Mouse (Mus musculus) spleen, postnatal 10 days (tissue): ENCODE results near the gene Cfap43.

Source experiments
- DNase-seq, 2 experiments: peaks; one replicate each; pipeline ENCODE4 v3.0.0; 2021 to 2022; ENCODE audit warnings: low spot score in 2 of 2

Gene Cfap43

DNA sequence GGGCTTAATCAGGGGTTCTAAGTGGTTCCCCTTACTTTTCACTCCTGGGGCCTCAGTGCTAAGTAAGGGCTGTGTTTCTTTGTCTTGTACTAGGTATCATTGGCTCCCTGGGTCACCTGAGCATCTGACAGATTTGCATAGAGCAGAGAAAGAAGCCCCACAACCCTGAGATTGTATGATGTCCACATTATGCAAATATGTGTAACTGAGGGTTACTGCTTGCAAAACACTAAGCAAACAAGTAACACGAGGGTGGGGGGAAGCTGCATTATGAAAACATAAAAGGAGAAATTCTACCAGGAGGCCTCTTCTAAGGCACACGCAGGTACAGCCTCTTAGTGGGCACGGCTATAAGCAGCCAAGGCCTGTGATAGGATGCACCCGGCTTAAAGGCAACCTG, 3.8 kb downstream of the Cfap43 start:
- DNase-seq = no peak

GRCm38 (mm10) chr19:47914191-47914590, 4.9 kb downstream of the Cfap43 start:
- no peak for DNase-seq

DNA sequence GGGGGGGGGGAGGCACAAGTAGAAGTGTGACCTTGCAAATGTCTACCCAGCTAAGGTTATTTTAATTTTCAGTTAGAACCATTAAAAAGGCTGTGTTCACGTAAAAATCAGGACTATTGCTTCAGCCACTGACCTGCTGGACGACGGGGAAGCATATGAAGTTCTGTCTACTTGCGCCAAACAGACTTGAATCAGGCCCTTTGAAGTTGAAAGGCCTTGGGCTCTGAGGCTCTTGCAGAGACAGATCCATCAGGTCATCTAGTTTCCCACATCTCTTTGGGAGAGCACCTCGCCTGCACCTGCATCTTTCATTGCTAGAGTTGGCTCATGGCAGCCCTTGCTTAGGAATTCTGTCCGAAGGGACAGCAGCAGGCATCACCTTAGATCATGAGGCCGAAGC, 5.7 kb downstream of the Cfap43 start:
- DNase-seq = no peak

- no peak for DNase-seq
These were observed 8.3 kb downstream of the Cfap43 start for GRCm38 (mm10) chr19:47910751-47911150.

- no peak for DNase-seq
These were observed 8.9 kb downstream of the Cfap43 start for GRCm38 (mm10) chr19:47910117-47910618.

GRCm38 (mm10) chr19:47909387-47910116, 9.5 kb downstream of the Cfap43 start:
- DNase-seq = no peak

- no peak for DNase-seq
These were observed 10.1 kb downstream of the Cfap43 start for GRCm38 (mm10) chr19:47908961-47909371.

- no peak for DNase-seq
These were observed 11.5 kb downstream of the Cfap43 start for GRCm38 (mm10) chr19:47907596-47907995.

DNA sequence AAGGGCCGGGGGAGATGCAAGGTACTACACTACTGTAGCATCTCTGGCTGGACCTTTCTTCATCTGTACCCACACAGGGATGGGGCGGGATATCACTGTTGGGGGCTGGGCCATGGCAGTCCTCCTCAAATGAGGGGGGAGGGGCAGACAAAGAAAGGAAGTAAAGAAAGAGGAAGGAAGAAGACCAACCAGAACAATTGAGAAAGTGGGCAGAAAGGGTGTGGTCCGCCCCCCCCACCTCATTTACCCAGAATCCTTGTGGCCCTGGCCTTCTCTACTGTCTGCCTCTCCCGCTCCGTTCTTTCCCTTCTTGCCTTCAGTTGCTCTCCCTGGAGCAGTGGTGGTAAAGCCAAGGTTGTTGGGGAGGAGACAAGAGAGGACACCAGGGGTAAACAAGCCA, 13.5 kb downstream of the Cfap43 start:
- peak in 1 of 2 experiments; percentile 43 for DNase-seq

DNA sequence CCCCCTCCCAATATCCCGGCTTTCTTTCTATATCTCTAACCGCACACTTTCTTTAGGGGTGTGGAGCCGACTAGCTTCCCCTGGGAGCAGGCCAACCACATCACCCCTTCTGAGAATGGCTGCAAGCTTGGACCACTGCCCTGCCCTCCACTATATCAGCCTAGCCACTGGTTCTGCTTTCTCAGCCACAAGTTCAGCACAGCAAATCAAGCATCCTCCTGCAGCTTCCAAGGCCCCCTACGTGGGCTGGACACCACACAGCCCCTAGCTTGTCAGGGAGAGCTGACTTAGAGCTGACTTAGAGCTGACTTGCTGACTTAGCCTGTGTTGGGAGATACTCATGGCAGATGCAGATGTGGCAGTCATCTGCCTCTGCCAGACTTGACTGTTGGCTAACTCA, 14.0 kb downstream of the Cfap43 start:
- DNase-seq = no peak

- DNase-seq = no peak
These were observed 15.4 kb downstream of the Cfap43 start for GRCm38 (mm10) chr19:47903679-47904078.

DNA sequence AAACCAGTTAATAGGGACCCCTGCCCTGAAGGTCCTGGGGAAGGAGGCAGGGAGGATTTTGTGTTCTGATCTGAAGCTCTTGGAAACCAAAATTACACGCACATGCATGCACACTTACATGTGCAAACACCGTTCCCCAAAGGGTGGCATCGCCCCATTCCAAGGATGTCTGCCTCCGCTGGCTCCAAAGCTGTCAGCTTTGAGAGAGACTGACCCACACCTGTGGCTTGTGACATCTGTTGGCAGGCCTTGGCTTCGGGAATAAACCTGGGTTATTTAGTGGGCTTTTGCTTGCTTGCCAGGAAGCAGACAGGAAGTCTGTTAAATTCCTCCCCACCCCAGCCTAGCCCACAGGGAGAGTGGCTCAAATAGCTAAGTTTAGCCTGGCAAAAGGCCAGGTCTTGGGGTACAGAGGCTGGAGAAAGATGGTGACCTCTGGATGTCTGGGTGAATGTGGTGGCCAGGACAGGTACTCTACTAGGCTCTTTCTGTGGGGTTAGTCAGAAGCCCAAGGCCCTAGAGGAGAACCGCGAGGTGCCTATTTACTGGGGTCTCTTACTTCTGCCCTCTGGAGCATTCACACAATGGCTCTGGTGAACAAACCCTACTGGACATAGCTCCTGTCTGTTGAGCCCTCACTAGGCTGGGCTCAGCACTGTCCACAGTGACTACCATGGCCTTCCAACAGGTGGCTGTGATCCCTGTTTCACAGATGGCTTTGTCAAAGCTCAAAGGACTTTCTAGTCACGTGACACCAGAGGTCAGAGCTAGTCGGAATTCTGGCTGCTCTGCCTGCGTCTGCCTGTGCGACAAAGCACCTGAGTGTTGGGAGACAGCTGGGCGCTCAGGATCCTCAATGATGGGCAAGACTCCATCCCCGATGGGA, 16.5 kb downstream of the Cfap43 start:
- DNase-seq = no peak

DNA sequence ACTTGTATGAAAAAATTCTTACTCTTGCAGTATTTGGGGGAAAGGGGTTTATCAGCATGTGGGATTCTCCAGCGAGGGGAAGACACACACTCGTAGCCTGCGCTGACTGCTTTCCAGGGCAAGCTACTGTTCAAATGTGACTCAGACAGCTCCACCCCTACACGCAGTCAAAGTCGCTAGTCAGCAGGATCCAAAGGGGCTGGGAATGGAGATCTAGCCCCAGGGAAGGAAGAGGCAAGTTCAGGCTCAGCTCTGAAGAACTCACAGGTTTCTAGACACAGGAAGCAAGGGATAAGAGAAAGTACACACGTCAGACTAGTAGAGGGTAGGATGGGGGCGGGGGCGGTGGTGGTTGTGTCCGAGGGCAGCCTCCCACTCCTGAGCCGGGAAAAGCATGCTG, 18.5 kb downstream of the Cfap43 start:
- no peak for DNase-seq

- peak in 1 of 2 experiments; percentile 55 for DNase-seq
These were observed 19.1 kb downstream of the Cfap43 start for GRCm38 (mm10) chr19:47900012-47900411.

DNA sequence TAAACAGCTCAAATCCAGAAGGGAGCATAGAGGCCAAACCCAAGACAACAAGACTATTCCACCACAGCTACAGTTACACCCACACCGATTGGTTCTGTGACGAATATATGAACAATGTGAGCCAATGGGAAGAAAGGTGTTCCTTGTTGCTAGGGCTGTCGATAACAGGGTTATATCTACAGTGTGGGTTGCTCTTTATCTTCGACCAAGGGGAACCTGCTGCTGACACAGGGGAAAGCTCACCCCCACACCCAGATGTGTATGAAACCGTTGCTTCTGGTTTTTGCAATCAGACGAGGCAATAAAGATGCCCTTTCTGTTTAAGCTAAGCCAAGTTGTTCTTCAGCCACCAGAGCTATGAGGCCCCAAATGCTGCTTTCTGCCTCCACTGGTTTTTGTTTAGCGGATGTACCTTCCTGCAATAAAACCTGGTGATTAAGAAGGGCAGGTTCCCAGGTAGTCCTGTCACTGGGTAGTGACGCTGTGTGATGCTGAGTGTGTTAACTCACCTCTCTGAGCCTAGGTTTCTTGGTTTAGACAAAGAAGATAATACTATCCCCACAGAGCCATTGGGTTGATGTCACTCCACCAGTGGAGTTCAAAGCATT, 20.5 kb downstream of the Cfap43 start:
- no peak for DNase-seq

DNA sequence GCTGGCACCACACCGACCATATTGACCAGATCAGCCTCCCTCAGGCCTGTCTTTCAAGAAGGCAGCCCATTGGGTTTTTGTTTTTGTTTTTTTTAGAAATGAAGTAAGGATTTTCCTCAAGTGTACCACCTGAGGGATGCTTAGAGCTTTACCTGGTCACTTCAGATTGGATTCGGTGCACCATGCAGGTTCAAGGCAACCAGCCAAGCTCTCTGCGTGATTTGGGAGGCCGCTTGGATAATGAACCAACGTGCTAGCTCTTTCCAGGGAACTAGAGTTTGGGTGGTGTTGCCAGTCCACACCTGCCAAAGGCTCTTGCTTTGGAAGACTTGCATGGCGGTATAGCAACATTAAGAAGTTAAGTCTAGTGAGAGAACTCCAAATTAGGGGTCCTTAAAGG, 26.0 kb downstream of the Cfap43 start:
- DNase-seq = no peak

DNA sequence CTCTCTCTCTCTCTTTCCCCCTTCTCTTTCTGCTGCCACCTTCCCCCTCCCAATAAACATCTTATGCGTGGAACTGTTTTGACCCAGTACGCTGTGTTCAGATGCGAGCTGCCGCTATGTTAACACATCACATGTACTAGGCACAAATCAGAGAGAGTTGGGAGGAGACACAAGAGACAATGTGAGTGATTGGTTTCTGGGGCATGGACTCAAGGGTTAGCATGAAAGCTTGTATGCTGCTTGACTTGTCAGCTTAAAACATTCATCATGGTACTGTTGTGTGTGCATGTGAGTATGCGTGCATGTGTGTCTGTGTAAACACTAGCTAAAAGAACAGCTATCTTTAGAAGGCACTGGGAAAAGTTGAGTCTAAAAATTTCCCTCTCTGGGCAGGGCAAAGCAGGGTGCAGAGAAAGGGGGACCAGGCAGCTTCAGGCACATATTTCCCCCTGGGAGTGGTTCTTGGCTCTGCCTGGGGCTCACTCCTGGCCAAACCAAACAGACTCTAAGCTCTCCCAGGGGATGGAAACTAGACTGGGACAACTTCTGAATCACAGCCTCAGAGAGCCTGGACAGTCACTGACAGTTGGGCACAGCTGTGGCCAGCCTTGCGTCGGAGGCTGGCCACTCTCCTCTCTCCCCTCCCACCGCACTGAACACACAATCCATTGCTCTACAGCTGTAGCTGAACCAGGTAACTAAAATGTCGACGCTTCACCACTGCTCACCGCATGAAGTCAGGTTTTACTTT, 27.4 kb downstream of the Cfap43 start:
- no peak for DNase-seq

DNA sequence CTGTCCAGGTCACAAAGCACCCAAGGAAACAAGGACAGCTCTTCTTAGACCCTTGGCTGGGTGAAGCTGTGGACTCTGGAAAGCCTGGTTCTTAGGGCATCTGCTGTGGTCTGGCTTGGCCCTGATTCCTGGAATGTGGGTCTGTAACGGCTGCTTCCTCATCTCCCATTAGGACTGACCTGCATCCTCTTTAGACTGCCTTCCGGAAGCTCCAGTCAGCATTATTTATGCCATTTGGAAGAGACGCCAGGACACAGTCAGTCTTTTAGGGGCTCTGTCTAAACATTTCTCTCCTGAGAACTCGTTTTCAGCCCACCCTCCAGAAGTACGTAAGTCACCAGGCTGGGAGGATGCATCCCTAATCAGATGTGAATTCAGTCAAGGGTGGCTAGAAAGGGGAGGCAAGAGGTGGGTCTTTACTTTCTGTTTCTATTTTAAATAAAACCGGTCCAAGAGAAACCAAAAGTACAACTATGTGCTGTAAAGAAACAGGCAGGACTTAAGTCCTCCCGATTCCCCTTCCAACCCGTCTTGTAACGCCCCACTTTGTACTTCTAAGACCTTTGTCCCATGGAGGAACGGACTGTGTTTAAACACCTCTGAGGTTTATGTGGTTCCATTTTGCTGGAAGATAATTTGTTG, 28.5 kb downstream of the Cfap43 start:
- no peak for DNase-seq

- peak in 1 of 2 experiments; percentile 60 for DNase-seq
These were observed 31.1 kb downstream of the Cfap43 start for GRCm38 (mm10) chr19:47888037-47888436.

GRCm38 (mm10) chr19:47887417-47887816, 31.7 kb downstream of the Cfap43 start:
- peak in 1 of 2 experiments; percentile 31 for DNase-seq

DNA sequence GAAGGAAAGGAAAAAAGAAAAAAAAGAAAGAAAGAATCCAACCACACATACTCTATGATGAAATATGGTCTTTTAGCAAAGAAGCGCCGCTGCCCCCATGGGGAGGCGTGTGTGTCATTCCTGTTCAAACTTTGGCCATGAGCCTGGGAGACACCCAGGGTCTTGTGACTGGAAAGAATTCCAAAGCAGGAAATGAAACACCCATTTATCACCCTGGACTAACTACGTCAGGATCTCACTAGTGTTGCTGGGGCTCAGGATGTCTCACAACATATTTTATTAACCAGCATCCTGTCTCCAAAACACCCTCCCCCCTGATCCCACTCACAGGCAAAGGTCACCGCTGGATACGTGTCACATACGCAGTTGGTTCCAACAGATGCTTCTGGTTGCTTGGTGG, 32.5 kb downstream of the Cfap43 start:
- peak in 1 of 2 experiments; percentile 10 for DNase-seq
